Mouse (Mus musculus) embryonic facial prominence, embryonic 15.5 days (tissue): ENCODE measurements at regions not wholly inside any gene's neighbourhood (a gene's known extent, or its start where the extent isn't known, plus 50 kb on each side); places are given as distances from the start of the nearest gene placed in this dataset.

Experiments
- ATAC-seq: fragments of 200-750 bp; cut with Nextera tagmentation; 2 replicates; pipeline ENCODE4 v1.8.0; 2017; ENCODE audit warnings: low read depth, moderate TSS enrichment; ENCODE audit not compliant: insufficient number of reproducible peaks, low FRiP score, low TSS enrichment
- H3K27ac ChIP-seq: fragments of 300-500 bp; sonication (generic); replicated peaks from 2 replicates; pipeline ENCODE4 v1.5.1; 2015; ENCODE audit warnings: mild to moderate bottlenecking, inconsistent platforms
- H3K27me3 ChIP-seq: fragments of 300-500 bp; sonication (generic); 2 replicates; pipeline ENCODE4 v1.6.1; 2015; ENCODE audit warnings: inconsistent platforms
- H3K36me3 ChIP-seq: fragments of 300-500 bp; sonication (generic); 2 replicates; pipeline ENCODE4 v1.6.1; 2015; ENCODE audit warnings: mild to moderate bottlenecking, inconsistent platforms
- H3K4me1 ChIP-seq: fragments of 300-500 bp; sonication (generic); 2 replicates; pipeline ENCODE4 v1.6.1; 2015; ENCODE audit warnings: inconsistent platforms
- H3K4me2 ChIP-seq: fragments of 300-500 bp; sonication (generic); replicated peaks from 2 replicates; pipeline ENCODE4 v1.6.1; 2015; ENCODE audit warnings: mild to moderate bottlenecking, inconsistent platforms
- H3K4me3 ChIP-seq: fragments of 300-500 bp; sonication (generic); replicated peaks from 2 replicates; pipeline ENCODE4 v1.5.1; 2015; ENCODE audit warnings: mild to moderate bottlenecking, inconsistent platforms
- H3K9ac ChIP-seq: fragments of 300-500 bp; sonication (generic); 2 replicates; pipeline ENCODE4 v1.6.1; 2015; ENCODE audit warnings: inconsistent platforms
- H3K9me3 ChIP-seq: fragments of 300-500 bp; sonication (generic); replicated peaks from 2 replicates; pipeline ENCODE4 v1.6.1; 2016; ENCODE audit warnings: inconsistent platforms
- WGBS: fragments of 180-500 bp; shearing (Covaris S2); methylation state at CpG from one replicate; pipeline ENCODE4 v1.1.7; 2015; 5-methylcytosine and 5-hydroxymethylcytosine counted together

DNA sequence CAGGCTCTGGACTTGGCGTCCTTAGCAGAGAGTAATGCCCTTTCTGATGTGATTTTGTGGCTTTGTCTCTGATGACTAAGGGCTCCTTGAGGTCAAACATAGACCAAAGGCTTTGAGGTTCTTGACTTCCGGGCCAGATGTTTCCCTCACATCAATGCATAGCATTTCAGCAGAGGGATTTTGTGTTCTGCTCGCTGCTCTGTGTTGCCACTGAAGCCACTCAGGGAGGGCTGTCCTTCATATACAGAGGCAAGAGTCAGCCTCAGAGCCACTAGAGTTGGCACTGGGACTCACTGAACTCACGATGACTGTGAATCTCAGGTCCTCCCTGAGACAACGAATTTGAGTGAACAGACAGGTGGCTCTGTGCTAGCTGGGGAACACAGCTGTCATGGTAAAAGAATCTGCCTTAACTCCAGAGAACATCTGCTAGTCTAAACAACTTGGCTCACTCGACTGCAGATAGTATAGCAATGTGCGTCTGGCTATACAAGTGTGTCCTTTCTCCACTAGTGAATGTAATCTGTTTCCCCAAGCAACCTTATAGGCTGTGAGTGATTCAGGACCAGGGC, 74.3 kb downstream of the Gp2 start:
- Histone ChIP-seq H3K9me3 (no peaks in the 10 kb centered on the region), H3K4me2 (no peak overlapping the region), H3K9ac (no peak overlapping the region), H3K27me3 (no peaks in the 10 kb centered on the region), H3K4me1 (no peaks in the 10 kb centered on the region), H3K27ac (no peak overlapping the region), H3K36me3 (no peaks in the 10 kb centered on the region), H3K4me3 (no peak overlapping the region)
- no peak for ATAC-seq
- WGBS, result 72% methylated on average over 7 of the region's 7 CpGs

DNA sequence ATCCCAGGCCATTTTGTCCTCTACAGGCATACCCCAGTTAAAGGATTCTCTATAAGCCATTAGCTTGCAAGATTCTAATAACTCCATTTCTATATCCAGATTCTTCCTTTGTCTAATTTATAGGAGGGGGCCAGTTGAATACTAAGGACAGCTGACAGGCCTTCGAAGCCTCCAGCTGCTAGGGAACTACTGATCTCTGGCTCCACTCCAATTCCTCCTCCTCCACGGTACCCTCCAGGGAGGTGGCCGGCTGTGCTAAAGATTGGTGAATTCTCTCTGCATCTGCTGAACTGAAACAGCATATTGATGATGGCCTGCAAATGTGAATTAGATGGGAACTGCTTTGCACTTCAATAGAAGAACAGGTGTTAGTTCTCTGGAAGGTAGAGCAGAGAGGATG, 79.2 kb downstream of the Gp2 start:
- H3K27ac ChIP-seq, result no peak overlapping the region
- no peaks in the 10 kb centered on the region for H3K27me3 ChIP-seq
- H3K4me1 ChIP-seq, result no peaks in the 10 kb centered on the region
- H3K9me3 ChIP-seq, result no peaks in the 10 kb centered on the region
- ATAC-seq, result no peak
- no peak overlapping the region for H3K4me3 ChIP-seq
- no peak overlapping the region for H3K4me2 ChIP-seq
- H3K36me3 ChIP-seq, result no peaks in the 10 kb centered on the region
- H3K9ac ChIP-seq, result no peak overlapping the region
- 43% methylated on average over 3 of the region's 3 CpGs for WGBS

DNA sequence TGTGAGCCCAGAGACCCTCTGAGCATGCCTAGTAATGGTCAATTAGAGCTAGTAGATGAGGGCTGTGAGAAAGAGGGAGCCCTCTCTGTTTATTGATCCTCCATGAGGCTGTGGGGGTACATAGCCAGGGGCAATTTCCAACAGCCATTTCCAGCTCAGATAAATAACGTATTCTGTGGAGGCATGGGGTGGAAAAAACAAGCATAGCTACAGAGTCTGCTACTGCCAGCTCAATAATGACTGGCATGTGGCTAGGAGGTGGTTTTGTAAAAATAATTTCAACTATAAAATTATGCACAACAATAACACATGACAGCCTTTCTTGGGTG, 94.9 kb downstream of the Gp2 start:
- Histone ChIP-seq H3K27ac (no peak overlapping the region), H3K9me3 (no peaks in the 10 kb centered on the region), H3K4me3 (no peak overlapping the region), H3K4me1 (no peaks in the 10 kb centered on the region), H3K9ac (no peak overlapping the region), H3K4me2 (no peak overlapping the region), H3K27me3 (no peaks in the 10 kb centered on the region), H3K36me3 (no peaks in the 10 kb centered on the region)
- WGBS, result 22% methylated on average over 1 of the region's 1 CpGs
- no peak for ATAC-seq

DNA sequence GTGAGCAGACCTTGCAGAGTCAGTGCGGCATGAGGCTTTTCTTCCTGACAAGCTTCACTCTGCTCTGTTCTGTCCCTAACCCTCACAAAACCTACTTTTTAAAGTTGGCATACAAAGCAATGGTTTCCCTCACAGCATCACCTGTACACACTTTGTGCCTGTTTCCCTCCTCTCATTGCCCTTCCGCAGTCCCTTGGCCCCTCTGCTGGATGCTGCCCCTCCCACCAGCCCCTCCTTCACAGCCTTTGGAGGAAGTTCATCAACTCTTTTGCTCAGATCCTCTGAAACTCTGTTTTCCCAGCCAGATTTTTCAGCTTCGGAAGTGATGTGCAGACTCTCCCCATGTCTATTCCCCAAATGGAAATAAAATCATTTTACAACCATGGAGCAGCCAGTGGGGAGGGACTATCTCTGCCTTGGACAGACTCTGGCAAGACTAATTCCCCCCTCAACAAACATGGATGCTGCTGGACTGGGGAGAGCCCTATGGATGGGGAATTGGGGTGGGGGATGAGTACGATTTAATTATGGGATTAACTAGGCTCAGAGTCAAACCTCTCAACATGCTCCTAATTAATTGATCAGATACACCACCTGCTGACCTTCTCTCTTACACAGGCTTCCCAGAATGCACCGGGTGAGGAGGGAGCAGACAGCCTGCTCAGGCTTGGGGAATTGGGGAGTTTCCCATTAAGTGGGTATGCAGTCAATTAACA, 95.4 kb downstream of the Gp2 start:
- WGBS, result 48% methylated on average over 5 of the region's 5 CpGs
- no peaks in the 10 kb centered on the region for H3K36me3 ChIP-seq
- H3K4me2 ChIP-seq, result no peak overlapping the region
- no peak overlapping the region for H3K27ac ChIP-seq
- no peaks in the 10 kb centered on the region for H3K27me3 ChIP-seq
- H3K9me3 ChIP-seq, result no peaks in the 10 kb centered on the region
- no peak overlapping the region for H3K4me3 ChIP-seq
- H3K4me1 ChIP-seq, result no peaks in the 10 kb centered on the region
- H3K9ac ChIP-seq, result no peak overlapping the region
- ATAC-seq, result peak; percentile 34; the same call in 1 of the 2 replicates

DNA sequence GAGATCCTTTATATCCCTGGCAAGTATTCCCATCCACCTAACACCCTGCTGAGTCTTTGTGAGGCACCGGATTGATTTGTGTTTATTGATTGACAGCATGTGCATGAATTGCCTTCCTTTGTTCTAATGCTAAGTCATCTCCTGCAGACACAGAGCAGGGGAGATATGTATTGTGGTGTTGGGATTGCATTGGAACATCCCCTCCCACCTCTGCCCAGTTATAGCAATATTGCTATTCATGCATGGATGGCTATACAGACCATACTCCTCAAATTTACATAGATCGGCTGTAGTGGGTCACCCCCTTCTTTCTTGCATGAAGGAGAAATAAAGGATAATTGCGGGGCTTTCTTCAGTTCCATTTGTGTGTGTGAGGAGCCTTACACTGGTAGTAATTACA, 101.7 kb downstream of the Gp2 start:
- H3K9me3 ChIP-seq, result no peaks in the 10 kb centered on the region
- 75% methylated on average over 3 of the region's 3 CpGs for WGBS
- H3K4me3 ChIP-seq, result no peak overlapping the region
- no peaks in the 10 kb centered on the region for H3K36me3 ChIP-seq
- no peak overlapping the region for H3K27ac ChIP-seq
- H3K27me3 ChIP-seq, result no peaks in the 10 kb centered on the region
- no peaks in the 10 kb centered on the region for H3K4me1 ChIP-seq
- ATAC-seq, result no peak
- no peak overlapping the region for H3K4me2 ChIP-seq
- no peak overlapping the region for H3K9ac ChIP-seq

DNA sequence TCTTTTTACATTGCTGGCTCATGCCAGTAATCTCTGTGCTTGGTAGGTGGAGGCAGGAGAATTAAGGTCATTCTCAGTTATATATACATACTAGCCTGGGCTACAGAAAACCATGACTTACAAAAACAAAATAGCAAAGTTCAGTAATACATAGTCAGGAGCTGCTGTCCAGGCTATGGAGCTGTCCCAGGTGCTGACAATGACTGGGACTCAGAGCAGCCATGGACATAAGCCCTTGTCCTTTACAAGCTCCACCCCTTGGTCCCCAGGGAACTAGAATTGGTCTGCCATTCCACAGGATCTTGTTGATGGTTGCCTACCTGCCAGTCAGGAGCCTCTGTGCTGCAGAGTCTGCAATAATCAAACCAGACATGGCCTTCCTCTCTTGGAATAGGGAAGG, 102.8 kb downstream of the Gp2 start:
- Histone ChIP-seq H3K9ac (no peak overlapping the region), H3K27ac (no peak overlapping the region), H3K36me3 (no peaks in the 10 kb centered on the region), H3K9me3 (no peaks in the 10 kb centered on the region), H3K27me3 (no peaks in the 10 kb centered on the region), H3K4me1 (no peaks in the 10 kb centered on the region), H3K4me2 (no peak overlapping the region), H3K4me3 (no peak overlapping the region)
- no peak for ATAC-seq

DNA sequence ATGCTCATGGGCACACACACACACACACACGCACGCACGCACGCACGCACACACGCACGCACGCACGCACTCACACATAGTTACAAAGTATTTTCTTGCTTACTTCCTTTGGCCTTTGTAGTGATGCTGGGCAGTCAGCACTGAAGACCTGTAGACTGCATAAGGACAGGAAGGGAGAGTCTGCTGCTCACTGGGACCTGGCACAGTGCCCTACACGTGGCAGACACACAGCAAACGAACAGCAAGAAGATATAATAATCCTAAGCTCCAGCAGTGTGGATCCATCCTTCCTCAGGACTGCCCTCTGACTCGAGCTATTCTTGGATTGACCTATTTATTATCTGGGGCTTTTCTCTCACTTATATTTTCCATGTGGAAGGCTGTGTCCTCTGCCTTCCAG, 106.5 kb downstream of the Gp2 start:
- Histone ChIP-seq H3K27ac (no peak overlapping the region), H3K9me3 (no peaks in the 10 kb centered on the region), H3K27me3 (no peaks in the 10 kb centered on the region), H3K4me2 (no peak overlapping the region), H3K4me1 (no peaks in the 10 kb centered on the region), H3K4me3 (no peak overlapping the region), H3K36me3 (no peaks in the 10 kb centered on the region), H3K9ac (no peak overlapping the region)
- 82% methylated on average over 12 of the region's 12 CpGs for WGBS
- no peak for ATAC-seq

DNA sequence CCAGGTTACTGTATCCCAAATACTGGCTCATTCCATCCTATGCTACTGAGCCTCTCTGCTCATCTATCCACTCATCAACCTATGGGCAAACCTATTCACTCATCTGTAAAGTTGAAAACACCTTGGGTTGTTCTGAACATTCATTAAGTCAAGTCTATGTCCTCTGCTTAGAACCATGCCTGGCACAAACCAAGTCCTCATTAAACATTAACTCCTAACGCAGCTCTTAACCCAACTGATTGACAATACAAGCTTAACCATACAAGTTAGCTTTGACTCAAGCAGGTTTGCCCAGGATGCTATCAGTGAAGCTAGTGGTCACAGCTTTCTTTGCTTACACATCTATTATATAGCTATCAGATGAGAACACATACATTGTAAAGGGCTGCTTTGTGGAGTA, 108.4 kb downstream of the Gp2 start:
- H3K36me3 ChIP-seq, result no peaks in the 10 kb centered on the region
- no peak overlapping the region for H3K27ac ChIP-seq
- no peak overlapping the region for H3K4me3 ChIP-seq
- ATAC-seq, result no peak
- no peaks in the 10 kb centered on the region for H3K27me3 ChIP-seq
- H3K9me3 ChIP-seq, result no peaks in the 10 kb centered on the region
- H3K4me2 ChIP-seq, result no peak overlapping the region
- 93% methylated on average over 1 of the region's 1 CpGs for WGBS
- no peak overlapping the region for H3K9ac ChIP-seq
- H3K4me1 ChIP-seq, result no peaks in the 10 kb centered on the region

DNA sequence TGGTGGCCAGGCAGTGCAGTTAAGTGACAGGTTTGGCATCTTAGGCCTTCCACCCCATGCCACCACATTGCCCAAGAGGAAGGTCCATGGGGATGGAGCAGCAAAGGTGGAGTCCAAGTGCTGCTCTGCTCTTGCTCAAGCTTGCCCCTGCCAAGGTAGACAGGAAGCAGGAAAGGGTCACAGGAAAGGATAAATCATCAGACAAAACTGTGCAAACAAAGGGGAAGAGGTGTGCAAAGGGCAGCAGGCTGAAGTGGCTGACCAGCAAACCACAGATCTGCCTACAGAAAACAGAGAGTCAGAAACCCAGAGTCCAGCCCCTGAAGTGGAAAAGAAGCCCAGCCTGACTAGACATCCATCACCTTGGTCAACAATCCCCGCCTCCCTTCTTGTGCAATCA, 115.7 kb downstream of the Gp2 start:
- no peak overlapping the region for H3K4me3 ChIP-seq
- no peaks in the 10 kb centered on the region for H3K4me1 ChIP-seq
- no peak for ATAC-seq
- no peak overlapping the region for H3K27ac ChIP-seq
- WGBS, result 77% methylated on average over 1 of the region's 1 CpGs
- no peaks in the 10 kb centered on the region for H3K9me3 ChIP-seq
- no peaks in the 10 kb centered on the region for H3K27me3 ChIP-seq
- no peak overlapping the region for H3K4me2 ChIP-seq
- no peaks in the 10 kb centered on the region for H3K36me3 ChIP-seq
- H3K9ac ChIP-seq, result no peak overlapping the region

DNA sequence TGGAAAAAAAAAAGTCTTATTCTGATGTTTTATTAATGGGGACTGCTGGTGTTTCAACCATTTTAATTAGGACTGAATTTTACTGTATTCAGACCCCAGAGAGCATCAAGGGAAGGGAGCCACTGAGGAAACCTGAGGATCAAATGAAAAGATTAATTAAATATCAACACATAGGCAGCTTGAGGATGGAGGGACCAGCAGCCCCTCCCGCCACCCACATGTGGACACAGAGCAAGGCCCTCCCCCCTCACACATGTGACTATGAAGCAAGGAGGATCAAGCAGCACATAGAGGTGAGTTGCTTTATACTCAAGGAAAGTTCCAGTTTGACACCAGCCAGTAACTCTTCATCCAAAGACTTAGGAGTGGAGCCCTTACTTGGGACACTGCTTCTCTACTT, 126.0 kb downstream of the Gp2 start:
- Histone ChIP-seq H3K4me3 (no peak overlapping the region), H3K9ac (no peak overlapping the region), H3K4me1 (no peaks in the 10 kb centered on the region), H3K4me2 (no peak overlapping the region), H3K36me3 (no peaks in the 10 kb centered on the region), H3K27ac (no peak overlapping the region), H3K9me3 (no peaks in the 10 kb centered on the region), H3K27me3 (no peaks in the 10 kb centered on the region)
- no peak for ATAC-seq
- 79% methylated on average over 1 of the region's 1 CpGs for WGBS

DNA sequence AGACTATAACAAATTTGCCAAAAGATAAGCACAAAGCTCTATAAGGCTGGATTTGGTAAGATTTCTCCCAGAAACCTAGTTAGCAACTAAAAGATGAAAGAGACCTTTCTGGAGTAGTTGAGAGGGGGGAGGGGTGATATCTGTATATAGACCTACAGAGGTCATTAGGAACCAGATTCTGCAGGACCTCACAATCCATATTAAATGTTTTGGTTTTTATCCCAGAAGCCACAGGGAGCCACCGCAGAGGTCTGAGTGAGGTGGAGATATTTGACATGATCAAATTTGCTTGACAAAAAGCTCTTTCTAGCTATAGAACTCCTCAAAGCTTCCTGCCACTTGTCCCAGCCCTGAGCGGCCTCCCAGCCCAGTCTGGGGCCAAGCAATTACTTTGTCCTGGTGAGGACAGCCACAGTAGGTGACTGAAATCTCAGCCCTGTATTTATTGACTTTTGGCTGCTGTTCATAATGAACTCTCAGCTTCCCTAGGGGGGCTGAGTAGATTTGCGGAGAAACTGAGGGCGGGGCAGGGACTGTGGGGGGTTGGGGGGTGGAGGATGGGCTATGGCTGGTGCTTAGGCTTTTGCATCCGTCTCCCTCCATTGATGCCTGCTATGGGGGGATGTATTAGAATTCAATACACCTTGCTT, 128.5 kb downstream of the Gp2 start:
- whole genome bisulfite sequencing, result 6% methylated on average over 5 of the region's 5 CpGs
- Histone ChIP-seq H3K4me1 (no peaks in the 10 kb centered on the region), H3K9me3 (no peaks in the 10 kb centered on the region), H3K4me3 (no peak overlapping the region), H3K4me2 (no peak overlapping the region), H3K27me3 (no peaks in the 10 kb centered on the region), H3K36me3 (no peaks in the 10 kb centered on the region), H3K27ac (no peak overlapping the region), H3K9ac (no peak overlapping the region)
- ATAC-seq, result no peak

DNA sequence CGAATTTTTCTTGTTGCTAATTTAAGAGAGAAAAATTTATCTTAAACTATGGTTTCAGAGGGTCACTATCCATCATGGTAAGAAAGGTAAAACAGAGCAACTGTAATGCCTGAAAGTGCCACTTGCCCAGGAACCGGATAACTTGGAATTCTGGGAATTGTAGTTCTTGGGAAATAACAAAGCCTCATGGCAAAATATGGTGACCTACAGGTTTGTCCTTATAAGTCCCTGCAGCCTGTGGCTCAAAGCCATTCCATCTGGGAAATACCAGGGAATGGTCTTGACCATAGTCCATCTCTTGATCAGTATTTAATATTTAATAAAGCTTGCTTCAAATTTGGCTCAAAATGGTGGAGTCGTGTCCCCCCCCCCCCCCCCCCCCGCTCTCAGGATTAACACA, 111.9 kb upstream of the Gpr139 start:
- Histone ChIP-seq H3K9me3 (no peaks in the 10 kb centered on the region), H3K36me3 (no peaks in the 10 kb centered on the region), H3K9ac (no peak overlapping the region), H3K4me1 (no peaks in the 10 kb centered on the region), H3K4me2 (no peak overlapping the region), H3K27ac (no peak overlapping the region), H3K27me3 (no peaks in the 10 kb centered on the region), H3K4me3 (no peak overlapping the region)
- no peak for ATAC-seq
- WGBS, result 74% methylated on average over 2 of the region's 4 CpGs
